Mouse (Mus musculus) thymus, postnatal 25 days (tissue): ENCODE data around the gene Susd3.

Source experiments
- DNase-seq: peaks from one replicate; pipeline ENCODE4 v3.0.0; 2022

The Susd3 gene

GRCm38 (mm10) chr13:49246011-49246410, 2.5 kb downstream of the Susd3 start:
- DNase-seq = no peak

DNA sequence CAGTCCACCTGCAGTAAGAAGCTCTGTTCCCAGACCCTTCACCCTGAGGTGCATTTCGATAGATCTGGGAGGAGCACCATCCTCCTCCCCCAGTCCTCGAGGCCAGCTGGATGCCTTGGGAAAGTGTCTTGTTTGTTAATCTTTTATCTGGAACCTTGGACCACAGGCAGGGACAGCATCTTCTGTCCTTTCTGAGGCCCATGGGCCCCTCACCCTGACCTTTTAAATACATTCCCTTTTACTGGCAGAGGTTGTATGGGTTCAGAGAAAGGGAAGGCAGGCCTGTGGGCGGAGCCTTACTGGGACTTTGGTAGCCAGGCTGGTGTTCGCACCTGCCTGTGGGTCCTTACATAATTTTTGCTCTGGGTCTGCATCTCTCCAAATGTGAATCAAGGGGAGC, 3.3 kb downstream of the Susd3 start:
- no peak for DNase-seq

- no peak for DNase-seq
Observed at GRCm38 (mm10) chr13:49243492-49243891, 5.0 kb downstream of the Susd3 start.

DNA sequence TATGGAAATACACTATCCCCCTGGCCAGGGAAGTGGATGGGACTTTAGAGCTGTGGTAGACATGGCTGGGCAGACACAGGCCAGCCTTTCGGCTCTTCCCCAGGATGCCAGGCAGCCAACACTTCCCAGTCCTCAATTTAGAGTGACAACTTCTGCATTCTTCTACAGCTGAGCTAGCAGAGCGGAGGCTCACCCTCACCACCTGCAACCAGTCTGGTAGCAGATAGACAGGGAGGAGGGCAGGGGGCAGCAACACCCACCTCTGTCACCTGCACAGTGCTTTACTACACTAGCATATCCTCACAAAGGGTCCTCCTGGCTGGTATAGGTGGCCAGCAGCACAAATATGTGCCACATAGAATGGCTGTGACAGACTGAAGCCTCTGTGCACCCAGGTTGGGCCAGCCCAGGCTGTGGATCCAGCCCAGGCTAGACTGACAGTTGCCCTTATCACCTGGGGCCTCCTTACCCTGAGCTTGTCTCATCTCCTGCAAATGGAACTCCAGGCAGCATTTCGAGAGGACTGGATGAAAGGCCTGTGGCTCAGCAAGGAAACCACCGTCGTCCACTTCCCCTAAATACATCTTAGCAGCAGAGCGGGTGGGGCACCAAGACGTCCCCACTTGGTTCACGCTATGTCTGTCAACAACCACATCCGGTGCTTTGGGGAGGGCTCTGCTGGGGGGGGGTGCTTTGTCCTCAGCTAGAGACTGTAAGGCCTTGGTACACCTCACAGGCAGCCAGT, 6.0 kb downstream of the Susd3 start:
- DNase-seq = peak; percentile 83

- no peak for DNase-seq
Observed at GRCm38 (mm10) chr13:49238737-49239136, 9.8 kb downstream of the Susd3 start.

- DNase-seq = no peak
Observed at GRCm38 (mm10) chr13:49237617-49238016, 10.9 kb downstream of the Susd3 start.

DNA sequence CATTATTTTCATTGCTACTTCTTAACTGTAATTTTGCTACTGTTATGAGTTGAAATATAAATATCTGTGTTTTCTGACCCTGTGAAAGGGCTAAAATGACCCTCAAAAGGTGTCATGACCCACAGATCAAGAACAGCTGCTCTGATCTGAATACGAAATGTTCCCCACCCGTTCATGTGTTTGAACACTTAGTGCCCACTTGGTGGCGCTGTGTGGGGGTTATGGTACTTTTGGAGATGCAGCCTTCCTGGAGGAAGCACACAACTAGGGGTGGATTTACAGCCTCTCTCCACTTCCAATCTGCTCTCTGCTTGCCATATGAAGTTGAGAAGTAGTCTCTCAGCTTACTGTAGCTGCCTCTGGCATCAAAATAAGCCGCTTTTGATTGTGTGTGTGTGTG, 13.8 kb downstream of the Susd3 start:
- no peak for DNase-seq

GRCm38 (mm10) chr13:49233792-49234572, 14.5 kb downstream of the Susd3 start:
- no peak for DNase-seq

- no peak for DNase-seq
Observed at GRCm38 (mm10) chr13:49225633-49226032, 22.9 kb downstream of the Susd3 start.

DNA sequence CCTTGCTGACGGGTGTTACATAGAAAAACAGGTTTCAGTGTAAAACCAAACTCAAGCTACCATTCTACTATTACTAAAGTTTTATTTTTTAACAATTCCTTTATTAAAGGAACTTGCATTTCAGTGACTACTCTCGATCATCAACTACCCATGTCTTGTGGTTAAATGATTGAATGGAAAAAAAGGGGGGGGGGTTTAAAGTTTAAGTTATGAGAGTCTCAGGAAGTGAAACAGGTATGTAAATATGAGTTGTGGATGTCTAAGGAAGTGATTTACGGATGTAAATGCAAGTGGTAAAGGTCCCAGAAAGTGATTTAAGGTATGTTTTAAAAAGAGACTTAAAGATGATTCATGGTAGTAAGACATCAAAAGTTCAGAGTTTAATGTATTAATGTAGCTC, 23.3 kb downstream of the Susd3 start:
- no peak for DNase-seq

GRCm38 (mm10) chr13:49224729-49225128, 23.8 kb downstream of the Susd3 start:
- DNase-seq = no peak

DNA sequence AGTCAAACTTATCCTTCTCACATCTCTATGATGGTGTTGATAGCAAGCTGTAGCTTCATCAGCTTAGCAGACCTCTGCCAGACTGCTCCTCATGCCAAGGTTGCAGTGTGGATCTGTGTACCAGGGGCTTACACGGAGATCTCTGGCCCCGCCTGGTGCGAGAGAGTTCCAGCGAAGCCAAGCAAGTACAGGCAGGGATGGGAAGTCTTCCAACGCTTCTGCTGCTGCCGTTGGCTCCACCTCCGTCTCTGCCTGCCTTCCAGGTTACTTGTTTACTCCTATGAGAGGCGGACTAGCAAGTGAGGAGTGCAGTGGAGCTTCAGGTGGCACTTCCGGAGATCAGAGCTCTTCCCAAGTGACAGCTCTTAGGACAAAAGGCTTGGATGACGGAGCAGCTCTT, 24.2 kb downstream of the Susd3 start:
- DNase-seq = no peak

DNA sequence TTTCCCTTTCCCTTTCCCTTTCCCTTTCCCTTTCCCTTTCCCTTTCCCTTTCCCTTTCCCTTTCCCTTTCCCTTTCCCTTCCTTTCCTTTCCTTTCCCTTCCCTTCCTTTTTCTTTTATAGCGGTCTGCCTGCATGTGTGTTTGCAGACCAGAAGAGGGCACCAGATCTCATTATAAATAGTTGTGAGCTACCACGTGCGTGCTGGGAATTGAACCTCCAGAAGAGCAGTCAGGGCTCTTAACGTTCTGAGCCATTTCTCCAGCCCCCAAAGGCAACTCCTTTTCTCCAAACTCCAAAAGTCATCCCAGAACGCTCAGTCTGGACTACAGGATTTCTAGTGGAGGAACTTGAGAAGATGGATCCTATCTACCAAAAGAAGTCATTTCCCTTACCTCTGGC, 27.6 kb downstream of the Susd3 start:
- DNase-seq = no peak

DNA sequence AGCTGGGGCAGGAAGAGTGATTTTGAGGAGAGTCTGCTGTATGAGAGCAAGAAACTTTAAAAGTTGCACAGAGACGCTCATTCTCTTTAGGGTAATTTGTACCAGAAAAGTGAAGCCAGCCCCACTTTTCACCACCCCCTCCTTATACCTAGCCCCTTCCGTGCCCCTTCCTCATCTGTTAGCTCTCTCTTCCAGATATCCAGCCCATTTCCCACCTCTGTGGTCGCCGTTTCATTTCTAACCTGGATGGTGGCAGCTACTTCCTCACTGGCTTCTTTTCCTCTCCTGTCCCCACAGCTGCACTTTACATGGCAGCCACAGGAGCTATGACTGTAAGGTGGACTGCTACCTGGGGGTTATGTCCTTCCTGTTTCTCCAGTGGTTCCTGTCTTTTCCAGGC, 29.1 kb downstream of the Susd3 start:
- no peak for DNase-seq

DNA sequence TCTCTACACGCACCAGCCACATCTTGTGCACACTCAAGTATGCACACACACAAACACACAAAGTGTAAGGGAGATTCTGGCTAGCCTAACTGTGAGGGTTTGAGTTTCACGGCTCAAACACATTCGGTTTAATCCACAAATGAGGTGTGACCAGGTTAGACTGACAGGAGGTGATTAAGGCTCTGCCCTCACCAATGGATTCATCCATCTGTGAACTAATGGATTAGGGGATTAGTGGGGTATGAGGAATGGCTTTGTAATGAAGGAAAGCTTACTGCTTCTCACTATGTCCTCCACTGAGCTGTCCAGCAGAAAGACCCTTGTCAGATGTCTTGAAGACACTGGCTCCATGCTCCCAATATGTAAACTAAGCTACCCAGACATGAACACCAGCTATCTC, 29.9 kb downstream of the Susd3 start:
- no peak for DNase-seq

DNA sequence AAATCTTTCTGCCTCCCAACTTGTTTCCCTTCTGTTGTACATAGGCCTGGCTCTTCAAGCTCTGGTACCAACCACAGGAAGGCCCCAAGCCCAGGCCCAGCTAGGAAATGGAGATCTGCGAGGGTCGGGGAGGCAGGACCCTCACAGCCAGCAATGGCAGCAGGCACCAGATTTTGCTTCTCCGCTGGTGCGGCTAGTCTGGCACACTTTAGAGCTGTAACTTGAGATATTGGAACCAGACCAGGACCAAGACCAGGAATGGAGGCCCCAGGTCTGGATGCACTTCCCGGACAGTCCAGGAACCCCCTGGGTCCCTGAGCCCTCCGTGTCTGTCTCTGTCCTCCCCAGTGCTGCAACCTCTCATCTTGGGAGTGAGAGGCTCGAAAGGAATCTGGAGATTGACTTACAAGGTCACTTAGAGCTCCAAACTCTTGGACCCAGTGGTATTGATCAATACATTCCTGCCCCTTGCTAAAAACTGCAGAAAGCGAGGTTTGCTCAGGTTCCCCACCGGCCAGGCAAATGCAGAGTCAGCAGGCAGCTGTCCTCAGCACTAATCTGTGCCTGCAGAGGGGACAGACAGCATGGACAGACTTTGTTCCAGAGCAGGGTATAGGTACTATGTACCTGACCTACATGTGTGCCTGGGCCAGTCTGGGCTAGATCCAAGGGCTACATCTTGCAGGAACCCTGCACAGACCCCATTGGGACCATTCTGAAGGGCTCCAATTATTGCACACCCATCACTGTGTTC, 31.5 kb downstream of the Susd3 start:
- no peak for DNase-seq

- DNase-seq = no peak
Observed at GRCm38 (mm10) chr13:49216220-49216552, 32.3 kb downstream of the Susd3 start.

DNA sequence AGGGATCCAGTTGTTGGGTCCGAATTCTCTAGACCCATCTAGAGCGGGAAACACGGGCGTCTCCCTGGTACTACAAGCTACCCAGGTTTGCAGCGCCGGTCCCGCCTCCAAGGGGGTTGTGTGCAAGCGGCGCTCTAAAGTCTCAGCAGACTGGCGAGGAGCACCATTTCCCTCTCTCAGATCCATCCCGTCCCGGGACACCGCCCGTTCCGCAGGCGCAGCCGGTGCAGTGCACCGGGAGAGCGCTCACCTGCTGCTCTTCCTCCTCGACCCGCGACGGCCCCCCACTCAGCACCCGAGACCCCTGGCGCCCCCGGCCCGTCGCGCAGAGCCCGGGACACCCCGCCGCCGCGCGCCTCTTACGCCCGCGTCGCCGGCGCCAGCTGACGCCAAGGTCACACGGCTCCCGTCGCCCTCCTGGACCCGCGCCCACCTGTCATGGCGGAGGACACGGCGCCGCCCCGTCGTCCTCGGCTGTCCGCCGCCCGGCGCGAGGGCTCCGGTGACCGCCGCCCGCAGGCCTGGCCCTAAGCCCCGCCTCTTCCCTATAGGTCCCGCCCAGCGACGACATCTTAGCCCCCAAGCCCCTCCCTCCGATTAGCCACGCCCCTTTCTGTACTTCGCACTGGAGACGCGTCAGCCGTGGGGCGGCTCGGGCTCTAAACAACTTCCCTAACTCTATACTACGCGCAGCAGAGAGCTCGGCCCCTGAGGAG, 32.8 kb downstream of the Susd3 start, which contains the start of gene Card19:
Card19 (minus strand) TSS at position 534 of the 716 bp plus-strand sequence.
- DNase-seq = peak; percentile 98

- DNase-seq = no peak
Observed at GRCm38 (mm10) chr13:49215128-49215503, 33.4 kb downstream of the Susd3 start.

GRCm38 (mm10) chr13:49214454-49214853, 34.1 kb downstream of the Susd3 start:
- no peak for DNase-seq

DNA sequence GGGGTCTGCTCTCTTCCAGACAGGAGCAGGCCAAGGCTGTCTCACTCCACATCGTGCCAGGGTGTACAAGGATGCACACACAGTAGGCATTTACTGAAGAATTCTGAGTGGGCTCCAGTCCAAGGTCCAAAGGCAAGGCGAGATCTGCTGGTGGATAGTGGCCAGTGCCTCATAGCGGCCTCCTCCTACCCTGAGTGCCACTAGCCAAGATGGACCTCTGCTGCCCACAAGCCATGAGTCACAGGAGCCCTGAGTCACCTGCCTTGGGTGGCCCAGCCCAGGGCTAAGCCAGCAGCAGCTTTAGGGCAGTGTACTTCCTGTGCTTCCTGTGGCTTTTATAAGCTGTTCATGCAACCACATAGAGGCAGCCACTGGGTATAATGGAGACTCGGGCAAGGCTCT, 35.0 kb downstream of the Susd3 start:
- DNase-seq = no peak

GRCm38 (mm10) chr13:49212711-49213500, 35.6 kb downstream of the Susd3 start:
- DNase-seq = no peak
